Mouse (Mus musculus) skeletal muscle tissue, adult 2 months (tissue): ENCODE measurements around the gene Pigm.

ENCODE experiments used
- DNase-seq: peaks from one replicate; pipeline ENCODE4 v3.0.0-alpha.2; 2012; ENCODE audit warnings: low read depth, low spot score

Gene Pigm

GRCm38 (mm10) chr1:172352001-172352400 lies 24.3 kb upstream of the Pigm start:
- no peak for DNase-seq

DNA sequence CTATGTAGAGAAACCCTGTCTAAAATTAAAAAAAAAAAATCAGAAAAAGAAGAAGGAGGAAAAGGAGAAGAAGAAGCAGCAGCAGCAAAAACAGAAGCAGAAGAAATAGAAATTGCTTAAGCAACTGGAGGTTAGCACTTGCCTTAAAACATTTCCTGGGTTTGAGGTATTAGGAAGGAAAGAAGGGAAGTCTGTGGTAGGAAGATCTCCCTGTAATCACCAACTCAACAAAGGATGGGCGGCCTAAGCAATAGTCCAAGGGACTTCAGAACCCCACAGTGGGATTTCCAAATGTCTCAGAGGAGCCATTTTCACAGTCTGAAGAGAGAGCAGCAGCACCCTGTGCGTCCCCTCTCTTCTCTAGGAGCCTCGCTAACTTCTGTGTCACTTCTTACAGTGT lies 23.9 kb upstream of the Pigm start:
- DNase-seq, result no peak

- no peak for DNase-seq
Measured at GRCm38 (mm10) chr1:172355336-172355735, 21.0 kb upstream of the Pigm start.

GRCm38 (mm10) chr1:172357550-172357949 lies 18.8 kb upstream of the Pigm start:
- DNase-seq, result no peak

GRCm38 (mm10) chr1:172358341-172358740 lies 18.0 kb upstream of the Pigm start:
- no peak for DNase-seq

- no peak for DNase-seq
Measured at GRCm38 (mm10) chr1:172364684-172365083, 11.7 kb upstream of the Pigm start.

- DNase-seq, result no peak
Measured at GRCm38 (mm10) chr1:172368768-172369418, 7.5 kb upstream of the Pigm start.

- peak; percentile 10 for DNase-seq
Measured at GRCm38 (mm10) chr1:172376758-172377458, 562 bp downstream of the Pigm start.

DNA sequence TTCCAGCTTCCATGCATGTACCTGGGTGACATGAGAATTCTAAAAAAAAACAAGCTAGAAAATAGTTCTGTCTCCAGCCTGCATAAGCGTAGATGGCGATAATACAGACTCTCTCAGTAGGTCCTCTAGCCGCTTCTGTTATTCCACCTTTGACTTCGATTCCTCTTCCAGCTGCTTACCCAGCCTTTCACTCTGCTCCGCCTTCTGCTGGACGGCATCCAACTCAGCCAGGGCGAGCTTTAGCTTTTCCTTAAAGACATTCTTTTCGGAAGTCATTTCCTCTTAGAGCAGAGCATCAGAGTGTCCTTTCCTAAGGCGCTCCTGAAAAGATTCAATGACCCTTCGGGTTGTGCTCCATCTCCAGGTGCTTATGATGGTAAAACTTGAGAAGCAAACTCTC lies 3.7 kb downstream of the Pigm start:
- DNase-seq, result no peak

DNA sequence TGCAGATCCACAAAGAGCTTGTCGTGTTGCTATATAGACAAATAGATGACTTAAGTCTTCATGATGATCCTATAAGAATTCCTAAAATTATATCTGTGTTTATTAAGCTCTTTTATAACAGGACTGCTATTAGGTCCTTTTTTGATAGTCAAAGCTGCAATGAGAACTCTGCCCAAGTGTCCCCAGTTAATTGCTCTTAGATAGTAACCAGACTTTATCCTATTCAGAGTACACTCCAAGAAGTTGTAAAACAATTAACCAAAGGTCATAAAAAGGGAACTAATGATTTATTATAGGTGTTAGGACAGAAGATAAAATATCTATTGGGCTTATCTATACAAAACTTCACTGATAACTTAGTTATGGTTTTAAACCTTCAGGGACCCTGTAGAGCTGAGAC lies 5.7 kb downstream of the Pigm start:
- no peak for DNase-seq

- no peak for DNase-seq
Measured at GRCm38 (mm10) chr1:172387246-172387645, 10.9 kb downstream of the Pigm start.

DNA sequence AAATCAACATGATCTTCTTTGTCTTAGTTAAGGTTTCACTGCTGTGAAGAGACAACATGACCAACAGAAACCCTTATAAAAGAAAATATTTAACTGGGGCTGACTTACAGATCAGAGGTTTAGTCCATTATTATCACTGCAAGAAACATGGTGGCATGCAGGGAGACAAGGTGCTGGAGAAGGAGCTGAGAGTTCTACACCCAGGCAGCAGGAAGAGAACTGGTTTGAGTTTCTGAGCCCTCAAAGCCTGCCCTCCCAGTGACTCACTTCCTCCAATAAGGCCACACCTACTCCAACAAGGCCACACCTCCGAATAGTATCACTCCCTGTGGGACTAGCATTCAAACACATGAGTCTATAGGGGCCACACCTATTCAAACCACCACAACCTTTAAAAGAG lies 14.4 kb downstream of the Pigm start:
- DNase-seq, result no peak

DNA sequence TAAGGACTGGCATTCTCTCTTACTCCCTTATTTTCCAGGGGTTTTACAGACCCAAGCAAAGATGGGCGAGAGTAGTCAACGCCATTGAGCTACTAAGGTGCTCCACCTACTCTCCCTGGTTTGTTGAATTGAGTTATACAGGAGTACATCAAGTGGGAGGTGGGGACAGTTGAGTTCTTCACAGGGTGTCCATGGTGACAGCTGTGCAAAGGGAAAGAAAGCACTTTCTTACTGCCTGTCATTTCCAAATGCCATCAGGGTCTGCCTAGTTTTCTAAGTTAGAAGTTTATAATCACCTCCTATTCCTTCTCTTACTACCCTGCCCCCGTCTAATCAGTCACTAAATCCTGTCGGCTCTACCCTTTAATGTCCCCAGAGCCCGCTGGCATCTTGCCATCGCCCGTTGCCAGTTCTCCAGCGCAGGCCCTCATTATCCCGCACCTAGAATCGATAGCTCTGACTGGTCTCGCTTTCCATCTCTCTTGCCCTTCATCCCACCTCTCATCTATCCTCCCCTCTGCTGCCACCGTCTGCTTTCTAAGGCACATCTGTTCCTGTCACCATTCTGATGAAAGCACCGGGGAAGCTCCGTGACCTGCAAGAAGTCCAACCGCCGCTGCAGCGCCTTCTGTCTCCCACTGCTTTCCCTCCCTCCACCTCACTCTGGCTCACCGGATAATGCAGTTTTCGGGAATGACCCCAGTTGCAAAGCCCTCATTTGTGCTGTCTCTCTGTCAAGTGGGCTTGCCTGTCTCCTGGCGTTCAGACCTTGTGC lies 15.6 kb downstream of the Pigm start:
- no peak for DNase-seq

GRCm38 (mm10) chr1:172392643-172393170 lies 16.4 kb downstream of the Pigm start:
- no peak for DNase-seq

DNA sequence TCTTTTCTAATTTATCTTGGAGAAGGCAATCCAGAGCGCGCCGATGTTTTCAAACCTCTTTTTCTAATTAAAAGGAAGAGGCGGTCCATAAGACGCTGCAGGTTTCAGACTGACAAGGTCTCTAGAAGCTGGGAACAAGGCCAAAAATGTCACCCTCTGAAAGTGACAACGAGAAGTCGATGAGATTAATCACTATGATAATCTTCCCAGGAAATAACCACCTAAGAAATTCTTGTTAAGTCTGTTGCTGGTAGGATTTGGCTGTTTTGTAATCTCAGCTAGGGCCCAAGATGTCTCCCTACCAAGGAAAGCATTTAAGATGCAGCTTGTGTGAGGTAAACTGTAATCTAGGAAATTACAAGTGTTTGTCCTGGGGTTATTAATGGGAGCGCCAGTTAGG lies 17.4 kb downstream of the Pigm start:
- no peak for DNase-seq

GRCm38 (mm10) chr1:172396996-172397752 lies 20.8 kb downstream of the Pigm start:
- no peak for DNase-seq

DNA sequence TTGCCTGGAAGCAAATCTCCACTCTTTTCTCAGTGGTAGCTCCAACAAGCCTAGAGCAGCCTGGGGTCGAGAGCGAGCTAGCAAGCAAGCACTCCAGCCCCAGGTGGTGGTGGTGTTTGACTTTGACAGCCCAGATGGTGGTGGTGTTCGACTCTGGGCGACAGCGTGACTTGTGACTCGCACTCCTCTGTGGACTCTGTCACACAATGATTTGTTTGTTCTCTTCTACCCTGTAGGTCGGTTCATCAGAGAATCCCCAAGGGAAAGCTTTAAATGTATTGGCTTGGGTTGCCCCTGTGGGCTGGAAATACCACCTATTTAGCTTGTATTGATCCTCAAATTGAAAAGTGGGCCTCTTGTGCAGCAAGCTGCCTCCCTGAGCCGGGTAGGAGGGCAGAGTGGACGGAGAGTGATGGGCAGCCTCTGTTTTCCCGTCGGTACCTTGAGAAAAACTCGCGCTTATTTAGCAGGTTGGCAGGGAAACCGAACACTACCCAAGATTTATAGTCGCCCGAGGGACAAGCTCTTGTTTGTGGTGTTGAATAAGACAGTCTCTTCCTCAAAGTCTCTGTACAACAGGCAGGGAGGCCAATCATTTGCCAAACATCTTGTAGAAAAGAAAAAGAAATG lies 29.8 kb downstream of the Pigm start:
- no peak for DNase-seq

DNA sequence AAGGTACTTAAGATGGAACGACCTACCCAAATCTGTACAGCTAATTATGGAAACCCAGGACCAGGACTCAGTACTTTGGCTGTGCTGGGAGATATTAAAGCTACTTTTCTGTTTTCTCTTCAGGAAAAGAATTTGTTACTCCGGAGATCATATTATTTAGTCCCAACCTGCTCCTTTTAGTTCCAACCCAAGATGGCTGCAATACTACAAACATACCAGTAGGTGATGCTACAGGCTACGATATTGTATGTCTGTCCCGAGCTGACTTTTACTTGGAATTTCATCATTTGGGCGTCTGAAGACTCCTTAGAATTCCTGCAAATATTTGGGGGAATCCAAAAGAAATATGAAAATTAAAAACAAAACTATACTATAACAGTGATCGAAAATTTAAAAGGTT lies 32.6 kb downstream of the Pigm start:
- DNase-seq, result peak; percentile 28

DNA sequence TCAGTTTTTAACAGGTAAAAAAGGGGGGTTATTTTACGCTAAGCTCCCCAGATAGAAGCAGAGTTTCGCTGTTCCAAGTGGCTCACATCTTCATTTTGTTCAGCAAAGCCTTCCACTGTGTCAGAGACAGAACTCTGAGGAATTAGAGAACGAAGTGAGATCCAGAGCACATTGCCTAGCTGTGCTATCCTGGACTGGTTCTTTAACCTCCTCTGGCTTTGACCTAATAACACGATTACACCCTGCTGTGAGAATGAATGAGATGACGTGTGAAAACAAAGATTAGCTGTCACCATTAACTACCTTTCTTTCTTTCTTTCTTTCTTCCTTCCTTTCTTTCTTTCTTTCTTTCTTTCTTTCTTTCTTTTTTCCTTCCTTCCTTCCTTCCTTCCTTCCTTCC lies 33.1 kb downstream of the Pigm start:
- no peak for DNase-seq

DNA sequence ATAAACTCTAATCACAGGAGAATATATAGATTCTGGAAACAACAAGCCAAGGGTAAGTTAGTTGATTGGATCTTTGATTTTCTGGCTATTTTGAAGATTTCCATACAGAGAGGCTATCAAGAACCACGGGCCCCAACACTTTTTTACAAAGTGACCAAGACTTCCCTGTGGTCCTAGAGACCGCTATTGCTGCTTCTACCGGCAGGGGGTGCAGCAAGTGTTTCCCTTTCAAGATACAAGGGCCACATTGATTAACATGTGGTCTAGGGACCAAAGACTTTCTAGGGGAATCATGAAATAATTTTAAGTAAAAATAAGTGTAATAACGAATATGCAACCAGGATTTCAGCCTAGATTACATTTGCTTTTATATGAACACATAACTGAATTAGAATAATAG lies 34.5 kb downstream of the Pigm start:
- no peak for DNase-seq

GRCm38 (mm10) chr1:172412204-172412603 lies 35.9 kb downstream of the Pigm start:
- DNase-seq, result peak; percentile 42
